Mouse (Mus musculus) adrenal gland, adult 2 months (tissue): Measurements from ENCODE around the gene Mapkapk2. TPM values are rescaled to one million over a fixed set of nuclear protein-coding genes. Genes with fewer than 3 reads are reported as not detected.

ENCODE experiments used
- DNase-seq: peaks from one replicate; pipeline ENCODE4 v3.0.0; 2021
- polyA plus RNA-seq: library from polyadenylated mRNA; depleted of rRNA; stranded (reverse); fragments of >200 nt; gene quantifications from 2 replicates; pipeline ENCODE4 v1.2.3, GENCODE M21; 2012
- total RNA-seq, 2 experiments: library from RNA; stranded (reverse); gene quantifications; 2 replicates each; pipeline ENCODE4 v1.2.3; 2021

Gene Mapkapk2
- total and polyA plus RNA-seq, 3 experiments = 130 to 176 (median 161) TPM

GRCm38 (mm10) chr1:131083122-131083521 is 14.5 kb downstream of the Mapkapk2 start:
- no peak for DNase-seq

GRCm38 (mm10) chr1:131080686-131081085 is 16.9 kb downstream of the Mapkapk2 start:
- no peak for DNase-seq

DNA sequence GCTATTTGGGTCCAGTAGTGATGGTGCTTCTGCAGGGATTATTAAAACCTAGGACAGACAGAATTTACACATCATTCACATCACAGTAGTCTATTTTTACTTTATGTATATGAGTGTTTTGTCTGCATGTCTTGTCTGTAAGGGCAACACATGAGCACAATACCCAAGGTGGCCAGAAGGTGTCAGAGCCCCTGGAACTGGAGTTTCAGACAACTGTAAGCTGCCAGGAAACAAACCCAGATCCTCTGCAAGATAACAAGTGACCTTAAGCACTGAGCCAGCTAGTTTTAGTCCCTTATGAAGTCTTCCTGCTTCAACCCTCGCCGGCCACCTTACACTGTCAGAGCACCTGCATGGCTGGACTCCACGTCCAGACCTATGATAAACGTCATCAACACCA is 17.9 kb downstream of the Mapkapk2 start:
- DNase-seq = no peak

DNA sequence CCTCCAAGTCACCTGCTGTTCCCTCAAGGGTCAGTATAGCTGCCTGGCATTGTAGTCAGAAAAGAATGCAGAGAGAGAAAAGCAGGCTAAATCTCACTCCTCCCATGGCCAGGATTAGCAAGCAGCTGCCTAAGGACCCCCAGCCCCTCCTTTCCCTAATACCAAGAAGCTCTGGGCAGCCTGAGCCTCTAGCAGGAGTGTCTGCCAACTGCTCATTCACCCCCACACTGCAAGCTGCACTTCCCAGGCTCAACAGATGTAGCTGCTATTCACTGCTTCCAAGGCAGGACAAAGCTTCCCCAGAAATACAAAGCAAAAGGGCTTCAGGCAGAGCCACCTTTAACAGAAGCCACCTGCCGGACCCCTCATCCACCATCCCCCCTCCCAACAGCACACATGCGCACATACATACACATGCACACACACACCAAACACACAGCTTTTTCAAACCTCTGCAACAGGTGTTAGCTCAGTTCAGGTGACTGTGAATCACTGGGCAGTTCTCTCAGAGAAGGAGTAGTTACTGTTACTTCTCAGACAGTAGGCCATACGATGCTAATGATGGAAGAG is 18.8 kb downstream of the Mapkapk2 start:
- DNase-seq = no peak

- DNase-seq = no peak
These were observed 22.4 kb downstream of the Mapkapk2 start for GRCm38 (mm10) chr1:131075098-131075791.

DNA sequence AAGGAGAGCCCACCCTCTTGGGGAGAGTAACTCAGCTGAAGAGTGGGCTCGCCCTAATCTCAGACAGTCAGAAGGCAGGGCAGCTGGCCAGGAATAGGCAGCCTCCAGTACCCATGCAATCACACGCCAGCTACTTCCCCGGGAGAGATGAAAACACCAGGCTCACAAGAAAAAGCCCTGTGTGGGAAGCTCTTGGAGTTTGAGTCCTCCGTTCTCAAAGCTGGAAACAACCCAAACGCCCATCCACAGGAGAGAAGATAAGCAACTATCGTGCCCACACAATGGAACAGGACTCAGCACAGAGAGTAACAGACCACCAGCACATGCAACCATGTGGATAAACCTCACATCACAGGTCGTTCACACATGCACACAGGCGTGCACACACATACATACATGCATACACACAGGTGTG is 23.1 kb downstream of the Mapkapk2 start:
- no peak for DNase-seq

GRCm38 (mm10) chr1:131072376-131072990 is 25.1 kb downstream of the Mapkapk2 start:
- no peak for DNase-seq

GRCm38 (mm10) chr1:131069010-131069409 is 28.6 kb downstream of the Mapkapk2 start:
- DNase-seq = no peak

- DNase-seq = peak; percentile 71
These were observed 29.5 kb downstream of the Mapkapk2 start for GRCm38 (mm10) chr1:131068011-131068727.

- DNase-seq = no peak
These were observed 33.4 kb downstream of the Mapkapk2 start for GRCm38 (mm10) chr1:131064202-131064601.

GRCm38 (mm10) chr1:131062821-131063220 is 34.8 kb downstream of the Mapkapk2 start:
- no peak for DNase-seq

GRCm38 (mm10) chr1:131061740-131062254 is 35.8 kb downstream of the Mapkapk2 start:
- DNase-seq = no peak

- DNase-seq = no peak
These were observed 37.1 kb downstream of the Mapkapk2 start for GRCm38 (mm10) chr1:131060290-131061253.

- DNase-seq = no peak
These were observed 37.8 kb downstream of the Mapkapk2 start for GRCm38 (mm10) chr1:131059841-131060240.

- no peak for DNase-seq
These were observed 38.2 kb downstream of the Mapkapk2 start for GRCm38 (mm10) chr1:131059411-131059810.

- DNase-seq = peak; percentile 4
These were observed 39.2 kb downstream of the Mapkapk2 start for GRCm38 (mm10) chr1:131058431-131058830.

GRCm38 (mm10) chr1:131054251-131054650 is 43.4 kb downstream of the Mapkapk2 start:
- no peak for DNase-seq

- no peak for DNase-seq
These were observed 44.0 kb downstream of the Mapkapk2 start for GRCm38 (mm10) chr1:131053656-131054055.

- peak; percentile 64 for DNase-seq
These were observed 44.4 kb downstream of the Mapkapk2 start for GRCm38 (mm10) chr1:131053239-131053638.

GRCm38 (mm10) chr1:131051073-131051472 is 46.6 kb downstream of the Mapkapk2 start:
- no peak for DNase-seq

DNA sequence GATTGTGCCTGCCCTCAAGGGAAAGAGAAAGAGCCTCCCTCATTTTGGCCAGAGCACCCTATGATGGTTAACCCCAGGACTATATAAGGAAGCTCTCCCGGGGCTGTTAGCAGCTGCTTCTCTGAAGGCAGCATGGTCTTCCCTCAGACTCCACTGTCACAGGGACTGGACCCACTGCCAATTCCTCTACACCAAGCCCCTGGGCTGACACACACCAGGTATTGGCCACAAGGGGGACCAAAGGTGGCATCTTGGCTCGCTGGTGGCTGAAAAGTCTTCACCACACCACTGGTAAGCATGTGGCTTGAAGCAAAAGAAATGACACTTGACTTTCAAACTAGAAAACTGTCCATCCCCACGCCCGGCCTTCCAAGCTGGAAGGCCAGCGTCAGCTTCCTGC is 47.0 kb downstream of the Mapkapk2 start:
- DNase-seq = no peak
